Mouse (Mus musculus): Measurements from ENCODE around the gene Fsd1l. TPM values are rescaled to one million over a fixed set of nuclear protein-coding genes. Genes with fewer than 3 reads are reported as not detected.
"Not testable (repeated sequence)": the region's sequence is repeated elsewhere in the genome, so short reads cannot be mapped to it uniquely, and the experiment has no call there.

Fsd1l gene
- total RNA-seq, 2 experiments from 2014 or later: 12.3 to 12.6 TPM

GRCm38 (mm10) chr4:53722506-53722905, 91.2 kb downstream of the Fsd1l start:
- intact Hi-C loops (cut with DNase I): no loop called here

GRCm38 (mm10) chr4:53726100-53726499, 94.8 kb downstream of the Fsd1l start:
- intact Hi-C loops (cut with DNase I): not testable (repeated sequence)

More at GRCm38 (mm10) chr4:53722506-53722905, 91.2 kb downstream of the Fsd1l start:
- no peak for DNase-seq

GRCm38 (mm10) chr4:53728121-53728520, 96.8 kb downstream of the Fsd1l start:
- no peak for DNase-seq
- intact Hi-C loops (cut with DNase I): no loop called here

More at GRCm38 (mm10) chr4:53726100-53726499, 94.8 kb downstream of the Fsd1l start:
- DNase-seq: not testable (repeated sequence)

GRCm38 (mm10) chr4:53738956-53739616, 107.8 kb downstream of the Fsd1l start:
- no peak for DNase-seq
- intact Hi-C loops (cut with DNase I): loop anchor here (1.0 to 2.0 kb wide), 2 partner anchors 38 to 106 kb away; no protein-coding TSS in a partner anchor

DNA sequence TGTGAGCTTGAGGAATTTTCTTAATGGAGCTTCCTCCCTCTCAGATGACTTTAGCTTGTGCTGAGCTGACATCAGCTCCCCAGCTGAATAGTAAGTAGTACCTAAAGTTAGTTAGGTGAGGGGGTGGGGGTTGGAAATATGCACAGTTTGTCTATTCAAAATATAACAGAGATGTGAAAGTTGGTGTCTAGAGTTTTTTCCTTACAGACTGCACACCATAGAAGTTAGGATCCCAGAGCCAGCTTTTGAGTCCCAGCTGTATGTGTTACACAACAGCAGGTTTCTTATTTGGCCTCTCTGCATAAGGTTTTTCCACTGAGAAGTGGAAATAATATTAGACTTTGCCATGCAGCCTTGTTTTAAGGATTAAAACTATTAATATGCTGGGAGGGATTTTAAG, 118.6 kb downstream of the Fsd1l start:
- intact Hi-C loops (cut with DNase I): no loop called here
- no peak for DNase-seq

DNA sequence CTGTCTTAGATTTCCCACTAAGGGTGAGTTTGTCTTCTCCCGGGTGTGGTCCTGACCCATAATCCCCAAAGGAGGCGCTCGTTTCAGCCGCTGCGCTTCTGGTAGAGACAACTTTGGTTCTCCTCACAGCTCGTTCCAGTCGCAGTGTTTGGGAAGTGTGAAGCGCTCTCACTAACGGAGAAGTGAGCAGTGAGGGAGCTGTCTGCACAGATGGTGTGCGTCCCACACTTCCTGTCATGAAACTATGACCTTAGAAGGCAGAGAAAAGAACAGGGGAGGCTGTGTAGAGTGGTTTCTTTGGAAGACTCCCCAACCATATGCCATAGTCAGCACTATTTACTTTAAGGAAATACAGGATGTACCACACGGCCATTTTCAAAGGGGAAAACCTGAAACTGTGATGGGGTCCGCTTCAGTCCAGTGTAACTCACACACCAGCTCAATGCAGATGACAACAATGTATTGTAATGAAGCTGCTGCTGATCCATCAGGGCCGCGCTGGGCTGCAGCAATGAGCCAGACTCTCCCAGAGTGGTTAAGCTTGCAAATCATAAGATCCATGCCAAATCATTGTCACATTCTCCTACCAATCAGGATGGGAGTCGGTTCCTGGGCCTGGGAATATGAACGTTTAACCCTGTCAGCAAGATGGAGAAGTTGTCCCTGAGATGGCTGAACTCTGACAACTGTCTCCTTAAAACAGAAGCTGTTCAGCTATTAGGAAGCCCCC, 119.3 kb downstream of the Fsd1l start:
- intact Hi-C loops (cut with DNase I): no loop called here
- DNase-seq: no peak

Other genes with a start within 250 kb of the Fsd1l start
- 10 to 100 TPM; 15.7 to 15.9 TPM for gene Slc44a1, start 191.1 kb upstream of the Fsd1l start, total RNA-seq (2021)
- 1 to 10 TPM; 6.0 to 6.9 TPM for gene Fktn, start 82.5 kb downstream of the Fsd1l start, total RNA-seq (2021)
- under 1 TPM; 0.39 to 0.56 TPM for gene Tal2, start 148.2 kb downstream of the Fsd1l start, total RNA-seq (2021)
- gene Tmem38b, start 194.6 kb downstream of the Fsd1l start, total RNA-seq (2021): 10 to 100 TPM; 44.3 to 47.5 TPM